Mouse (Mus musculus) CD4-positive naive resting alpha-beta T cell, adult 76 days (primary cell): Measurements from ENCODE around the gene Gm17324. TPM values are rescaled to one million over a fixed set of nuclear protein-coding genes. Genes with fewer than 3 reads are reported as not detected.

Source experiments
- total RNA-seq: library from RNA; stranded (reverse); gene quantifications from one replicate; pipeline ENCODE4 v1.2.4, GENCODE M21; 2023

Gm17324 gene
- not detected for total RNA-seq

DNA sequence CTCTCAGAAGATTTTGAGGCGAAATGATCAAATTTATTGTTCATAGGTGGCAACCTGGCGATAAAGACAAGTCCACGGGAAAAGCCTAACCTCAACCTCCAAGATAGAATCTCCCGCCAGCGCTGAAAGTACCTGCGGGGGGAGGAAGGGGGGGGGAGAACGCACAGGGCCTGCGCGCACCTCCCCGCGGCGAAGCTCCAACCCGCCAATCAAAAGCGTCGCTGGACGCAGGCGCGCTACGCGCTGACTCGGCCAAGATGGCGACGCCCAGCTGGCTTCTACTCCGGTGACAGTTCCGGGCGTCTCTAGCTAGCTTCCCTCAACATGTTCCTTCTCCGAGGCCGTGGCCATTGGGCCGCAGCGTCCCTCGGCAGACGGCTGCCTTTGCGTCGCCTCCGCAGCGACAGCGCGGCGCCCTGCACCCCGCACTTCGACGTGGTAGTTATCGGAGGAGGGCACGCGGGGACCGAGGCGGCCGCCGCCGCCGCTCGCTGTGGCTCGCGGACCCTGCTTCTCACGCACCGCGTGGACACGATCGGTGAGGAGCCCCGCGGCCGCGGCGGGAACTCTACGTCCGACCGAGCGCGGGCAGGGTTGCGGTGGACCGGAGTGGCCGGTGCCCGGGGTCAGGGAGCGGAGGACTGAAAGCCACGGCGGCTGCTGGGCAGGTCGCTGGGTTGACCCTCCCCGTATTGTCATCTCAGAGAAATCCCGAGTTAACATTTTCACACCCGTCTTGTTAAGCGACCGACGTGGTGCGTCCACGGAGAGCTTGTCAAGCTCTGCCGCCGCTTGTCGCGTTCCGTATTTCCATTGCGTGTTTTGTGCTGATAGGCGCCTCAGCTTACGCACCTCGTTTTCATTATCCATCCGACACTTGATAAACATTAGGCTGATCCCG, at the start of gene Gm17324, which contains the start of gene Mto1:
Gene Gm17324, minus strand, starts transcription at position 814 of the 901 bp plus-strand sequence.
Gene Mto1, plus strand, starts transcription at position 236 of the 901 bp plus-strand sequence.

DNA sequence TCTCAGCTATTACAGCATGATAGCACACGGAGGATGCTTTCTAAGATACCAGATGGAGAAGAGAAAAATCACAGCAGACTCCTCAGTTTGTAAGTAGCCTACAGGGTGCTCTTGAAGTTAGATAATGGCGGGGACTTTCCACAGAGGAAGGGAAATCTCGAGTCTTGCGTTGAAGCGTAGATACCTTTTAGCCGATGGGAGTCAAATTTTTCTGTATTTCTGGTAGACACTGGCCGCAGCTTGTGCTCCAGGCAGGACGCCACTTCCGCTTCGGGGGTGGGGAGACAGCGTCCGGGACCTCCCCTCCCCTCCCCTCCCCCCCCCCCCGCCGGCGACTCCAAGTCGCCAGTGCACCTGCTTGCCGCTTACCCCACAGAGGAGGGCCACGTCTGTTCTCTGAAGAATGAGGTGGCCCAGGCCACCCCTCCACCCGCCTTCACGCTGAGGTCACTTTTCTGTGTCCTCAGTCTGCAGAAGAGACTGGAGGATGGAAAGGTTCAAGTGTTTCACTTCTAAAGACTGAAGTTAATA, 40.4 kb upstream of the Gm17324 start, which contains the start of gene Eef1a1:
Gene Eef1a1, minus strand, starts transcription at position 262 of the 531 bp plus-strand sequence.

DNA sequence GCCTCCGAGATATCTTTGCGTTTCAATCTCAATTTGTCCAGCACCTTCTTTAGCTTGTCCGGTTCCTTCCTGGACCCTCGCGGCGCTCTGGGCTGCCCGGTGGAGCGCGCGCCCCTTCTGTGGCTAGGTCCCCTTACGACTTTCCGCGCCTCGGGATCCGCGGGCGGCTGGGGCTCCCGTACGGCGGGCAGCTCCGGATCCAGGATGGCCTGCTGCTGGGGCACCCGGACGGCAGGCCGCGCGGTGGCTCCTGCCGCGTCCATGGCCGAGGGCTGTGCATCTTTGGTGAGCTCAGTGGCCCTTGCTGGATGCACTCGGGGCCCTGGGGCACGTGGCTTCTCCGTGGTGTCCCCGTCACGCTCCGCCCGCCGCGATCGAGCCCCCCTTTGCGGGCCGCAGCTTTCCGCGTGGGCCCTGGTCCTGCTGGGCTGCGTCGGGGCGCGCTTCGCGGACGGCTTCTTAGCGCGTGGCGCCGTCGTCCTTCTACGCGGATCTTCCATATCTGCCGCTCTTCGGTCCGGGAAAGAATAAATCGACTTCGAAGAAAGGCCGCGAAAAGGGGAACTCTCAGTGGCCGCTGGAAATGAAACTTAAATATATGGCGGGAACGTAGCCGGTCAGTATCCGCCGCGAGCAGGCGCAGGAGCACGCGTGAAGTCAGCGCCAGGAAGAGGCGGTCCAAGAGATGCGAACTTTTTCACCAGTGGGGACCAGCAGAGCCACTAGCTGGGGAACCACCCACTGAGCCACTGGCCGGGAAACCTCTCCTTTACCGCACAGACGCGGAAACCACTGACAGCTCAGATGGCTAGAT, 5.8 kb downstream of the Gm17324 start, which contains the start of gene Cgas:
Gene Cgas, minus strand, starts transcription at position 659 of the 814 bp plus-strand sequence.

Other genes with a start within 250 kb of the Gm17324 start
- gene Gsta1, start 218.1 kb downstream of the Gm17324 start, total RNA-seq = not detected
- not detected for gene Gm3776, start 191.7 kb downstream of the Gm17324 start, total RNA-seq
- gene Gm10639, start 158.9 kb downstream of the Gm17324 start, total RNA-seq = not detected
- not detected for gene Omt2a, start 134.0 kb downstream of the Gm17324 start, total RNA-seq
- not detected for gene Omt2b, start 121.2 kb downstream of the Gm17324 start, total RNA-seq
- gene Gsta2, start 93.0 kb downstream of the Gm17324 start, total RNA-seq = not detected
- not detected for gene Dppa5a, start 80.6 kb downstream of the Gm17324 start, total RNA-seq
- gene Ooep, start 70.1 kb downstream of the Gm17324 start, total RNA-seq = not detected
- 1.5 TPM for gene Ddx43, start 53.0 kb downstream of the Gm17324 start, total RNA-seq
- 3.8 TPM for gene Cgas, start 5.5 kb downstream of the Gm17324 start, total RNA-seq
- 22.9 TPM for gene Mto1, start 578 bp downstream of the Gm17324 start, total RNA-seq
- gene Eef1a1, start 40.4 kb upstream of the Gm17324 start, total RNA-seq = 10,655 TPM
- gene Slc17a5, start 139.3 kb upstream of the Gm17324 start, total RNA-seq = 4.9 TPM
- not detected for gene Cd109, start 166.8 kb upstream of the Gm17324 start, total RNA-seq